Mouse (Mus musculus) C2C12 (cell line): Measurements from ENCODE around the gene Habp2.
A peak's percentile ranks its signal among the peaks of the same experiment; 100 is the strongest.

Experiments used
- CEBPB ChIP-seq: IDR thresholded peaks from one replicate; pipeline ENCODE4 v1.6.1; 2011; ENCODE audit warnings: low read depth, mild to moderate bottlenecking, control low read depth, moderate library complexity
- CTCF ChIP-seq: IDR thresholded peaks from one replicate; pipeline ENCODE4 v1.5.1; 2011; ENCODE audit not compliant: control insufficient read depth, insufficient read depth, insufficient read length
- FOSL1 ChIP-seq: IDR thresholded peaks from one replicate; pipeline ENCODE4 v1.8.0; 2011; ENCODE audit warnings: mild to moderate bottlenecking, low read length; ENCODE audit not compliant: poor library complexity, insufficient read depth, severe bottlenecking
- MAX ChIP-seq: IDR thresholded peaks from one replicate; pipeline ENCODE4 v1.6.1; 2011; ENCODE audit warnings: mild to moderate bottlenecking, control low read depth
- MYOD1 ChIP-seq: IDR thresholded peaks from one replicate; pipeline ENCODE4 v1.6.1; 2011; ENCODE audit warnings: low read depth; ENCODE audit not compliant: control insufficient read depth, insufficient read length
- MYOG ChIP-seq: IDR thresholded peaks from one replicate; pipeline ENCODE4 v1.6.1; 2011; ENCODE audit not compliant: control insufficient read depth, insufficient read length; ENCODE audit errors: extremely low read depth
- USF1 ChIP-seq: IDR thresholded peaks from one replicate; pipeline ENCODE4 v1.6.1; 2011; ENCODE audit warnings: low read depth, mild to moderate bottlenecking, control low read depth, moderate library complexity

DNA sequence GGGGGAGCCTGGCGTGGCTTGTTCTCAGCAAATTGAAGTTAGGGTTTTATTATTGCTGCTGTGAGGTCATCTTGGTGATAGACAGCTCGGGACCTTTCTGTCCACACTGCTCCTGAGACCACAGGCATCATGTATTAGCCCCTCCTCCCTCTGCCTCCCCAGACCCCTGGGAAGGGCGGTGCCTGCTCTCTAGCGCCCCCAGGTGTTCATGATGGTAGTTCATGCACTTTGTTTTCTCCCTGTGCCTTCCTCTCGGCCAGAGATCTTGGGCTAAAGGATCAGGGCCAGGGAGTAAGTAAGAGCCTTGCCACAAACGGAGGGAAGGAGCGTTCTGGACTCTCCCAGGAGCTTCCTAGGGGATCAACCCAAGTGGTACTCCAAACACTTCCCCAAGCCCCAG is 32.2 kb upstream of the Habp2 start:
- TF ChIP-seq CTCF: peak; percentile 14
- no peak for TF ChIP-seq MAX
- no peak for TF ChIP-seq MYOG
- TF ChIP-seq USF1: no peak
- no peak for TF ChIP-seq FOSL1
- no peak for TF ChIP-seq MYOD1
- TF ChIP-seq CEBPB: no peak
